Mouse (Mus musculus) midbrain, embryonic 15.5 days (tissue): ENCODE measurements around the gene Ncoa1. TPM values are rescaled to one million over a fixed set of nuclear protein-coding genes. Genes with fewer than 3 reads are reported as not detected.
A peak's percentile ranks its signal among the peaks of the same experiment; 100 is the strongest.

ENCODE experiments used
- ATAC-seq: fragments of 200-750 bp; cut with Nextera tagmentation; replicated peaks from 2 replicates; pipeline ENCODE4 v1.8.0; 2017; ENCODE audit warnings: moderate TSS enrichment
- H3K27ac ChIP-seq: fragments of 300-500 bp; sonication (generic); 2 replicates; pipeline ENCODE4 v1.5.1; 2015; ENCODE audit warnings: mild to moderate bottlenecking, inconsistent platforms
- H3K27me3 ChIP-seq: fragments of 300-500 bp; sonication (generic); replicated peaks from 2 replicates; pipeline ENCODE4 v1.6.1; 2015; ENCODE audit warnings: inconsistent platforms
- H3K36me3 ChIP-seq: fragments of 300-500 bp; sonication (generic); replicated peaks from 2 replicates; pipeline ENCODE4 v1.6.1; 2015; ENCODE audit warnings: inconsistent platforms
- H3K4me1 ChIP-seq: fragments of 300-500 bp; sonication (generic); 2 replicates; pipeline ENCODE4 v1.6.1; 2015; ENCODE audit warnings: inconsistent platforms
- H3K4me2 ChIP-seq: fragments of 300-500 bp; sonication (generic); 2 replicates; pipeline ENCODE4 v1.6.1; 2015; ENCODE audit warnings: inconsistent platforms, mild to moderate bottlenecking, moderate library complexity
- H3K4me3 ChIP-seq: fragments of 300-500 bp; sonication (generic); 2 replicates; pipeline ENCODE4 v1.5.1; 2015; ENCODE audit warnings: mild to moderate bottlenecking, inconsistent platforms
- H3K9ac ChIP-seq: fragments of 300-500 bp; sonication (generic); 2 replicates; pipeline ENCODE4 v1.6.1; 2015; ENCODE audit warnings: mild to moderate bottlenecking, inconsistent platforms
- H3K9me3 ChIP-seq: fragments of 300-500 bp; sonication (generic); 2 replicates; pipeline ENCODE4 v1.6.1; 2016; ENCODE audit warnings: inconsistent platforms
- WGBS: fragments of 180-500 bp; shearing (Covaris S2); methylation state at CpG from one replicate; pipeline ENCODE4 v1.1.7; 2015; ENCODE audit warnings: mixed read lengths; 5-methylcytosine and 5-hydroxymethylcytosine counted together
- polyA plus RNA-seq: library from polyadenylated mRNA; unstranded; fragments of >200 nt; fragmentation: Nextera tagmentation; extraction: Ambion mirVana; gene quantifications from 2 replicates; pipeline ENCODE4 v1.2.1, GENCODE M21; 2015

The Ncoa1 gene
- polyA plus RNA-seq = 12.5 and 14.2 TPM in 2 replicates

- no peaks in the 10 kb centered on the region for H3K27me3 ChIP-seq
- peaks cover 22% of the 10 kb centered on the region for H3K4me1 ChIP-seq
- H3K9ac ChIP-seq = peak within 1 kb of the TSS; percentile 94
- no peaks in the 10 kb centered on the region for H3K36me3 ChIP-seq
- peak within 1 kb of the TSS; percentile 63 for H3K4me2 ChIP-seq
- no peaks in the 10 kb centered on the region for H3K9me3 ChIP-seq
- peak within 1 kb of the TSS; percentile 96 for H3K4me3 ChIP-seq
- ATAC-seq = peak; percentile 85
- under 1% methylated on average over 79 of the region's 98 CpGs for WGBS
- H3K27ac ChIP-seq = peak within 1 kb of the TSS; percentile 97
Measured at GRCm38 (mm10) chr12:4476832-4477671, at the start of gene Ncoa1. Ncoa1 (minus strand) TSS chr12:4477182.

- Histone ChIP-seq H3K4me2 (no peak overlapping the region), H3K27ac (peak overlapping the region; percentile 72), H3K36me3 (no peaks in the 10 kb centered on the region), H3K4me1 (peaks cover 30% of the 10 kb centered on the region), H3K9me3 (no peaks in the 10 kb centered on the region), H3K9ac (no peak overlapping the region), H3K27me3 (no peaks in the 10 kb centered on the region), H3K4me3 (no peak overlapping the region)
- ATAC-seq = 0 out of 2 replicates have a peak, but pooled peaks have one; percentile 35
- WGBS = 30% methylated on average over 7 of the region's 7 CpGs
Measured at GRCm38 (mm10) chr12:4524546-4524945, 47.6 kb upstream of the Ncoa1 start.

DNA sequence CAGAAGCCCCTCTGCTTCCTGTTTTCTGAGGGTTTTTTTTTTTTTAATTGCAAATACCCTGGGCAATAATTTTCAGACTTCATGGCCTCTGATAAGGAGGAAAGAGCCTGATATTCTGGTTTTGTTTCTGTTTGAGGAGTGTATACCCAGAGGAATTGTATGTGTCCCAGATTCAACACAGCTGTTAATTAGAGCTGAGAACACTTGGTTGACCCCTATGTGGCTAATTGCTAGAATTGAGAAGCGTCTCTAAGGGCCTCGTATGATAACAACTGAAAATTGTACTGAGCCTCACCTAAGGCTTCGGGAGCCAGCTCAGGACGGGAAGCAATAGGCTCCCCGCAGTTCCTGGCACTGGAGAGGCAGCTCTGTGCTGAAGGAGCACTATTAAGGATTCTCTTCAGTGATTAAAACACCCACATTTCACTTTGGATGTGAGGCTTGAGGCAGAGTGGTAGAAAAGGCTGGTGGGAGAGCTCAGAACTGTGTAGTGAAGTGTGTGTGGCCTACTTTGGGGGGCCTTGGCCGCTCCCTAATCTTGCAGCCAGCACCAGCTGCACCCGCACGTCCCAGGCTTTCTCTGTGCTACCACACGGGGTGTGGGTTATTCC, 46.8 kb upstream of the Ncoa1 start:
- H3K9me3 ChIP-seq = no peaks in the 10 kb centered on the region
- no peak overlapping the region for H3K4me3 ChIP-seq
- peak; percentile 75 for ATAC-seq
- no peaks in the 10 kb centered on the region for H3K36me3 ChIP-seq
- H3K4me2 ChIP-seq = peak overlapping the region; percentile 30
- WGBS = 12% methylated on average over 9 of the region's 9 CpGs
- H3K27ac ChIP-seq = peak overlapping the region; percentile 72
- H3K27me3 ChIP-seq = no peaks in the 10 kb centered on the region
- H3K4me1 ChIP-seq = peaks cover 30% of the 10 kb centered on the region
- no peak overlapping the region for H3K9ac ChIP-seq

DNA sequence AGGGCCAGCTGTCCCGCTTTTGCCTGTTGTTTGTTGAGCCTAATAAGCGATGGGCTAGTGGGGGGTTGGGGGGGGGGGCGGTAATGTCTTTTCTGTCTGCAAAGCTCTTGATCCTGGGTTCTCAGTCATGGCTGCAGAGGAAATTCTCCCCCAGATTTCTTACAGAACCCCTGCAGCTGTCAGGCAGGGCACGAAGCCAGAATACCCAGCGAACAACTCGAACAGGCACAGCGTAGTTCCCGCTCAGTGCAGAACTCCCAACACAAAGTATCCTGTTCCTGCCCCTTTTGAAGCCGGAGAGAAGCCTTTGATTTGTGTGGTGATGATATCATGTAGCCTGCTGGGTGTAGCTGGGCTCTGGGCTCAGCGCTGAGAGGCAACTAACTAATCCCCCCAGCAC, 46.2 kb upstream of the Ncoa1 start:
- Histone ChIP-seq H3K9me3 (no peaks in the 10 kb centered on the region), H3K4me3 (no peak overlapping the region), H3K9ac (no peak overlapping the region), H3K4me1 (peaks cover 30% of the 10 kb centered on the region), H3K4me2 (peak overlapping the region; percentile 30), H3K36me3 (no peaks in the 10 kb centered on the region), H3K27ac (peak overlapping the region; percentile 72), H3K27me3 (no peaks in the 10 kb centered on the region)
- peak; percentile 90 for ATAC-seq
- 2% methylated on average over 10 of the region's 10 CpGs for WGBS

DNA sequence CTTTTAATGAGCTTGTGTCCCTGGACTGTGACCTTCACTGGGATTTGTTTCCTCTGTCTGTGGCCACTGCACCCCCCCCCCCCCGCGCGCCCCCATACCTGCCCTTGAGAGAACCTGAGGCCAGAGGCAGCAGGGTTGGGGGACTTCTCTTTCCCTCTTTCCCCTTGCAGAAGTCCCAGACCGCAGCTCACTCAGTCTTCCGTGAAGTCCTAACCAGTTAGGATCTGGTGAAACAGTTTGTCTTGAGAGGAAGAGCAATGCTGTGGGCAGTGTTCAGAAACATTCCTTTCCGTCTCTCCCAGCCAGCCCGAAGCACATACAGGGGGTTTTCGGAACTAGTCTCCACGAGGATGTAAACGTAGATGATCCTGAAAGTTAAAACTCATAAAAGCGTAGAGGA, 42.0 kb upstream of the Ncoa1 start:
- ATAC-seq = no peak
- Histone ChIP-seq H3K9me3 (no peaks in the 10 kb centered on the region), H3K4me1 (peaks cover 17% of the 10 kb centered on the region), H3K4me2 (no peak overlapping the region), H3K27me3 (no peaks in the 10 kb centered on the region), H3K9ac (no peak overlapping the region), H3K36me3 (no peaks in the 10 kb centered on the region), H3K27ac (no peak overlapping the region), H3K4me3 (no peak overlapping the region)
- WGBS = 83% methylated on average over 11 of the region's 11 CpGs

DNA sequence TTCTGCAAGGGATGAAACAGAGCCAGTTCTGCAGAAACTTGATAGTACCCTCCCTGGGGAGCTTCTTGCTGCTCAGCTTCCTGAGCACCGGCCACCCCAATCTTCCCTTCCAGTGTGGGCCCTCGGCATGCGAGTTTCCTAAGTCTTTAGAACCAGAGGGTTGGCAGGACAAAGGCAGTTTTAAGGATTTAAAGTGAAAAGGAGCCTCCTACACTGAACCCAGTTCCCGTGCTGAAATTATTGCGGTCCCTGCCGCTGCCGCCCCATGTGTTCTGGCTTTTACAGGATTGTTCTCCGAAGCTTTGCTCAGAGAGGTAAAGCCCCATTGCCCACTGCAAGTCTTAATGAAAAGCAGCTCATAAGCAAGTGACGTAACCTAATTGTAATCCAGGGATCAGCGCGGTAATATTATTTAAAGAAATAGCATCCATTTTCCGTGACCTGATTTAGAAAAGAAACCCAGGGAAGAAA, 32.6 kb upstream of the Ncoa1 start:
- 0 out of 2 replicates have a peak, but pooled peaks cover 11% of the 10 kb centered on the region for H3K4me1 ChIP-seq
- H3K9me3 ChIP-seq = no peaks in the 10 kb centered on the region
- H3K27ac ChIP-seq = peak overlapping the region; percentile 40
- 31% methylated on average over 12 of the region's 12 CpGs for WGBS
- no peaks in the 10 kb centered on the region for H3K27me3 ChIP-seq
- ATAC-seq = no peak
- 0 out of 2 replicates have a peak overlapping the region, but pooled peaks have one; percentile 1 for H3K4me3 ChIP-seq
- H3K9ac ChIP-seq = no peak overlapping the region
- H3K4me2 ChIP-seq = peak overlapping the region; percentile 43
- H3K36me3 ChIP-seq = no peaks in the 10 kb centered on the region

- no peaks in the 10 kb centered on the region for H3K9me3 ChIP-seq
- no peak overlapping the region for H3K27ac ChIP-seq
- no peaks in the 10 kb centered on the region for H3K27me3 ChIP-seq
- peaks cover 14% of the 10 kb centered on the region for H3K4me1 ChIP-seq
- no peak overlapping the region for H3K4me2 ChIP-seq
- no peak for ATAC-seq
- WGBS = 71% methylated on average over 1 of the region's 1 CpGs
- H3K36me3 ChIP-seq = no peaks in the 10 kb centered on the region
- no peak overlapping the region for H3K4me3 ChIP-seq
- H3K9ac ChIP-seq = no peak overlapping the region
Measured at GRCm38 (mm10) chr12:4508182-4508581, 31.2 kb upstream of the Ncoa1 start.

DNA sequence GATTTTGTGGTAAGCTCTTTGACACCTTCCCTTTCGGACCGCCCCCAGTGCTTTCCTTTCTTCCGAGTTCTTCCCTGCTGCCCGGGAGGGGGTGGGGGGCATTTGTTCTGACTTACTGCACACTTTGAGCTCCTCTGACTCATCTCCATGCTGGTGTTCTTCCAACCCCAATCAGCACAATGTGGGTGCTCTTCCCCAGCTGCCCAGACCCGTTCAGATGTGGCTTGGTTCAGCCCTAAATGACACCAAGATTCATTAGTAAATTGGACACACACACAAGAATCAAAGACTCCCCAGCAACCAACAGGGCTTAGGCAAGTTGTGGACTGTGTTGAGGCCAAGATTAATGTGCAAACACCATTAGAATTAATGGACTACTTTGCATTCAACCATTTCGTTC, 30.5 kb upstream of the Ncoa1 start:
- H3K27me3 ChIP-seq = no peaks in the 10 kb centered on the region
- no peak overlapping the region for H3K4me3 ChIP-seq
- no peaks in the 10 kb centered on the region for H3K36me3 ChIP-seq
- peak; percentile 45 for ATAC-seq
- H3K27ac ChIP-seq = no peak overlapping the region
- no peaks in the 10 kb centered on the region for H3K9me3 ChIP-seq
- H3K4me2 ChIP-seq = no peak overlapping the region
- no peak overlapping the region for H3K9ac ChIP-seq
- WGBS = 11% methylated on average over 6 of the region's 6 CpGs
- peaks cover 14% of the 10 kb centered on the region for H3K4me1 ChIP-seq

- no peaks in the 10 kb centered on the region for H3K27me3 ChIP-seq
- no peaks in the 10 kb centered on the region for H3K9me3 ChIP-seq
- WGBS = 27% methylated on average over 7 of the region's 7 CpGs
- no peak for ATAC-seq
- no peak overlapping the region for H3K9ac ChIP-seq
- H3K36me3 ChIP-seq = no peaks in the 10 kb centered on the region
- H3K27ac ChIP-seq = no peak overlapping the region
- H3K4me2 ChIP-seq = no peak overlapping the region
- peaks cover 14% of the 10 kb centered on the region for H3K4me1 ChIP-seq
- no peak overlapping the region for H3K4me3 ChIP-seq
Measured at GRCm38 (mm10) chr12:4506810-4507430, 29.9 kb upstream of the Ncoa1 start.

- WGBS = 88% methylated on average over 6 of the region's 6 CpGs
- Histone ChIP-seq H3K36me3 (no peaks in the 10 kb centered on the region), H3K27ac (no peak overlapping the region), H3K9me3 (no peaks in the 10 kb centered on the region), H3K27me3 (no peaks in the 10 kb centered on the region), H3K4me3 (no peak overlapping the region), H3K4me2 (no peak overlapping the region), H3K9ac (no peak overlapping the region), H3K4me1 (peaks cover 14% of the 10 kb centered on the region)
- ATAC-seq = no peak
Measured at GRCm38 (mm10) chr12:4505298-4505697, 28.3 kb upstream of the Ncoa1 start.

DNA sequence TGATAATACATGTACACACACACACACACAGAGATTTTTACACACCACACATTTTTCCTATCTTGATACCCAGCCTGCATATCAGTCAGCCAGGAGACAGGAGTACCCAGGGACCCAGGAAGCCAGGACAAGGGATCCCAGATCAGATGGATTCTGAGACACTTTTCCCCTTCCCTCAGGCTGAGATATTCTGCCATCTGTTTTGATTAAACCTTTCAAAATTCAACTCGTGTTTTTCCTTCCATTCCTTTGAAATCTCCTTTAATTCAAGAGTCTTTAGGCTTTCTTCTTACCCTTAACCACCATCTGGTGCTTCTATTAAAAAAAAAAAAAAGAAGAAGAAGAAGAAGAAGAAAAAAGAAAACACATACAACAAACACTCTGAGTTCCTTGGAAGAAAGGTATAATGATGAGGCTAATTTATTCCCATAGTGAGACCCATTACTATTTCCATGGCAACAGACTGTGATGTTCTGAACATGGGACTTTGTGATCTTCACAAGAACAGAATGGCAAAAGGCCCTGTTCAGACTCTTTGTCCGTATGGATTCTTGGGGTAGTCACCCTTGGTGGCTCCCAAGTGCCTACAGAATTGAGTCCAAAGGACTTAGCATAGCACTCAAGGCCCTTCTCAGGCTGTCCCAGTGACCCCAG, 26.8 kb upstream of the Ncoa1 start:
- Histone ChIP-seq H3K36me3 (no peaks in the 10 kb centered on the region), H3K4me1 (peaks cover 10% of the 10 kb centered on the region), H3K4me3 (no peak overlapping the region), H3K9ac (no peak overlapping the region), H3K4me2 (no peak overlapping the region), H3K27ac (peak overlapping the region; percentile 52; the same call in 1 of the 2 replicates), H3K9me3 (no peaks in the 10 kb centered on the region), H3K27me3 (no peaks in the 10 kb centered on the region)
- WGBS = 32% methylated on average over 2 of the region's 2 CpGs
- 0 out of 2 replicates have a peak, but pooled peaks have one; percentile 54 for ATAC-seq

DNA sequence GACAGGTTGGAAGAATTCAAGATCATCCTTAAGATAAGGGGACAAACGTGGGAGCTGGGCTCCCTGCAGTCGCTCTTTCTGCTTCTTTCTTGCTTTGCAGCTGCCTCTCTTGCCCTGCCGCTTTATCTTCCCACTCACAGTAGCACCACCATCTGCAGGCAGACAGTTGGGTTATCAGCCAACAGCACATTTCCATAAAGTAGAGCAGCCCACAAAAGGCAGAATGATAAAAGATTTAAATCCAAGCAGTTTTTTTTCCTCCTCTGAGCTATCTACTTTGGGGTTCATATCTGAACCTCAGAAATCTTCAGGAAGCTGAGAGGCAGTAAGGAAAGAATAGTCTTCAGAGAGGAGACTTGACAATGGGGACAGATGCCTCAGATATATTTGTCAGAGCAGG, 24.9 kb upstream of the Ncoa1 start:
- Histone ChIP-seq H3K36me3 (no peaks in the 10 kb centered on the region), H3K4me1 (peaks cover 4% of the 10 kb centered on the region), H3K9ac (no peak overlapping the region), H3K4me3 (no peak overlapping the region), H3K27me3 (no peaks in the 10 kb centered on the region), H3K27ac (peak overlapping the region; percentile 38; the same call in 1 of the 2 replicates), H3K9me3 (no peaks in the 10 kb centered on the region), H3K4me2 (no peak overlapping the region)
- 22% methylated on average over 3 of the region's 3 CpGs for WGBS
- no peak for ATAC-seq
